Mouse (Mus musculus): ENCODE data around the gene Ptges3.
"Not testable (repeated sequence)": the region's sequence is repeated elsewhere in the genome, so short reads cannot be mapped to it uniquely, and the experiment has no call there.

The Ptges3 gene

GRCm38 (mm10) chr10:128058601-128059151 lies at the start of gene Ptges3:
Gene Ptges3, plus strand, starts transcription at chr10:128058954.
- peak; percentile 98 for DNase-seq (ENCODE audit: low spot score)

GRCm38 (mm10) chr10:128009735-128010134 lies 49.0 kb upstream of the Ptges3 start:
- no peak for DNase-seq (ENCODE audit: low spot score)

GRCm38 (mm10) chr10:128015068-128015934 lies 43.5 kb upstream of the Ptges3 start, which contains the start of gene Prim1:
Gene Prim1, plus strand, starts transcription at chr10:128015168.
- DNase-seq (ENCODE audit: low spot score), result peak; percentile 73

GRCm38 (mm10) chr10:128022196-128022595 lies 36.6 kb upstream of the Ptges3 start:
- no peak for DNase-seq (ENCODE audit: low spot score)

GRCm38 (mm10) chr10:128023496-128023895 lies 35.3 kb upstream of the Ptges3 start:
- DNase-seq (ENCODE audit: low spot score), result no peak

GRCm38 (mm10) chr10:128029931-128030330 lies 28.8 kb upstream of the Ptges3 start:
- DNase-seq (ENCODE audit: low spot score), result no peak

- no peak for DNase-seq (ENCODE audit: low spot score)
Measured at GRCm38 (mm10) chr10:128030860-128031259, 27.9 kb upstream of the Ptges3 start.

GRCm38 (mm10) chr10:128036746-128037425 lies 21.9 kb upstream of the Ptges3 start:
- DNase-seq (ENCODE audit: low spot score), result peak; percentile 28

- DNase-seq (ENCODE audit: low spot score), result no peak
Measured at GRCm38 (mm10) chr10:128037921-128038320, 20.8 kb upstream of the Ptges3 start.

GRCm38 (mm10) chr10:128039167-128039566 lies 19.6 kb upstream of the Ptges3 start:
- DNase-seq (ENCODE audit: low spot score), result no peak

GRCm38 (mm10) chr10:128039858-128040257 lies 18.9 kb upstream of the Ptges3 start:
- DNase-seq (ENCODE audit: low spot score), result no peak

GRCm38 (mm10) chr10:128040293-128040692 lies 18.5 kb upstream of the Ptges3 start:
- DNase-seq (ENCODE audit: low spot score), result no peak

- DNase-seq (ENCODE audit: low spot score), result no peak
Measured at GRCm38 (mm10) chr10:128041636-128042035, 17.1 kb upstream of the Ptges3 start.

- no peak for DNase-seq (ENCODE audit: low spot score)
Measured at GRCm38 (mm10) chr10:128042466-128042865, 16.3 kb upstream of the Ptges3 start.

- DNase-seq (ENCODE audit: low spot score), result no peak
Measured at GRCm38 (mm10) chr10:128043041-128043835, 15.5 kb upstream of the Ptges3 start.

GRCm38 (mm10) chr10:128048157-128048556 lies 10.6 kb upstream of the Ptges3 start:
- no peak for DNase-seq (ENCODE audit: low spot score)

GRCm38 (mm10) chr10:128049741-128050140 lies 9.0 kb upstream of the Ptges3 start:
- no peak for DNase-seq (ENCODE audit: low spot score)

- DNase-seq (ENCODE audit: low spot score), result no peak
Measured at GRCm38 (mm10) chr10:128050355-128050754, 8.4 kb upstream of the Ptges3 start.

GRCm38 (mm10) chr10:128051589-128051988 lies 7.2 kb upstream of the Ptges3 start:
- DNase-seq (ENCODE audit: low spot score), result no peak

- DNase-seq (ENCODE audit: low spot score), result not testable (repeated sequence)
Measured at GRCm38 (mm10) chr10:128052136-128052535, 6.6 kb upstream of the Ptges3 start.

GRCm38 (mm10) chr10:128053001-128053400 lies 5.8 kb upstream of the Ptges3 start:
- no peak for DNase-seq (ENCODE audit: low spot score)

GRCm38 (mm10) chr10:128058184-128058583 lies 570 bp upstream of the Ptges3 start:
- no peak for DNase-seq (ENCODE audit: low spot score)

Measured in urinary bladder, postnatal 25 days (tissue).